Mouse (Mus musculus): ENCODE measurements at regions not wholly inside any gene's neighbourhood (a gene's known extent, or its start where the extent isn't known, plus 50 kb on each side); places are given as distances from the start of the nearest gene placed in this dataset.

GRCm38 (mm10) chr2:21121663-21122062, 83.5 kb downstream of the Enkur start:
- no peak for TF ChIP-seq CTCF (IDR thresholded peaks at IDR 0.05; ENCODE audit: low read depth, low read length)
- TF ChIP-seq POLR2A (IDR thresholded peaks at IDR 0.05; ENCODE audit: extremely low read depth, insufficient read depth, low read length) = no peak

All from liver, adult 2 months (tissue).